Mouse (Mus musculus) forebrain, postnatal 0 days (tissue): ENCODE results near the gene Cox7b2. TPM values are rescaled to one million over a fixed set of nuclear protein-coding genes. Genes with fewer than 3 reads are reported as not detected.
A peak's percentile ranks its signal among the peaks of the same experiment; 100 is the strongest.

ENCODE experiments used
- ATAC-seq: fragments of 200-750 bp; cut with Nextera tagmentation; 2 replicates; pipeline ENCODE4 v1.8.0; 2017; ENCODE audit warnings: mild to moderate bottlenecking, moderate library complexity
- DNase-seq: peaks from one replicate; pipeline ENCODE4 v3.0.0-alpha.2; 2015
- H3K27ac ChIP-seq: fragments of 300-500 bp; sonication (generic); 2 replicates; pipeline ENCODE4 v1.5.1; 2014; ENCODE audit warnings: low read depth, mild to moderate bottlenecking, antibody characterized with exemption, low read length, moderate library complexity, mixed read lengths
- H3K27me3 ChIP-seq: fragments of 300-500 bp; sonication (generic); 2 replicates; pipeline ENCODE4 v1.6.1; 2014; ENCODE audit warnings: mild to moderate bottlenecking, low read length, mixed read lengths; ENCODE audit not compliant: insufficient read depth
- H3K36me3 ChIP-seq: fragments of 300-500 bp; sonication (generic); 2 replicates; pipeline ENCODE4 v1.6.1; 2014; ENCODE audit warnings: mild to moderate bottlenecking, moderate library complexity; ENCODE audit not compliant: insufficient read depth
- H3K4me1 ChIP-seq: fragments of 300-500 bp; sonication (generic); 2 replicates; pipeline ENCODE4 v1.6.1; 2014; ENCODE audit warnings: antibody characterized with exemption; ENCODE audit not compliant: insufficient read depth
- H3K4me2 ChIP-seq: fragments of 300-500 bp; sonication (generic); 2 replicates; pipeline ENCODE4 v1.6.1; 2014; ENCODE audit warnings: low read depth, mild to moderate bottlenecking, moderate library complexity
- H3K4me3 ChIP-seq: fragments of 300-500 bp; sonication (generic); 2 replicates; pipeline ENCODE4 v1.5.1; 2014; ENCODE audit warnings: low read depth, low read length, mixed read lengths
- H3K9ac ChIP-seq: fragments of 300-500 bp; sonication (generic); 2 replicates; pipeline ENCODE4 v1.6.1; 2014; ENCODE audit warnings: mild to moderate bottlenecking
- H3K9me3 ChIP-seq: fragments of 300-500 bp; sonication (generic); 2 replicates; pipeline ENCODE4 v1.6.1; 2016; ENCODE audit warnings: low read length
- CTCF ChIP-seq: sonication (generic); IDR thresholded peaks from 2 replicates; pipeline ENCODE4 v1.5.1; 2016; ENCODE audit warnings: antibody characterized with exemption, control low read depth, low read depth
- WGBS: fragments of 180-500 bp; shearing (Covaris S2); extraction: QIAGEN DNeasy Blood & Tissue Kit; methylation state at CpG from one replicate; pipeline ENCODE4 v1.1.7; 2014; 5-methylcytosine and 5-hydroxymethylcytosine counted together
- polyA plus RNA-seq: library from polyadenylated mRNA; unstranded; fragments of >200 nt; fragmentation: Nextera tagmentation; extraction: Ambion mirVana; gene quantifications from 2 replicates; pipeline ENCODE4 v1.2.1, GENCODE M21; 2015
- total RNA-seq: library from RNA; depleted of rRNA; stranded (reverse); fragments of >200 nt; gene quantifications from 2 replicates; pipeline ENCODE4 v1.2.3, GENCODE M21; 2014; rRNA removed

Cox7b2 gene
- total and polyA plus RNA-seq, 2 experiments from 2014 or later = 0.63 TPM; not detected in 1

- TF ChIP-seq CTCF = no peak
- H3K4me2 ChIP-seq = no peak overlapping the region
- no peak overlapping the region for H3K4me3 ChIP-seq
- no peaks in the 10 kb centered on the region for H3K36me3 ChIP-seq
- no peak overlapping the region for H3K27ac ChIP-seq
- ATAC-seq (no peak), DNase-seq (no peak)
- H3K9me3 ChIP-seq = no peaks in the 10 kb centered on the region
- H3K9ac ChIP-seq = no peak overlapping the region
- no peaks in the 10 kb centered on the region for H3K4me1 ChIP-seq
- no peaks in the 10 kb centered on the region for H3K27me3 ChIP-seq
- 46% methylated on average over 5 of the region's 5 CpGs for WGBS
These were observed 52.4 kb downstream of the Cox7b2 start for GRCm38 (mm10) chr5:71495621-71496020.

- H3K4me3 ChIP-seq = no peak overlapping the region
- no peaks in the 10 kb centered on the region for H3K27me3 ChIP-seq
- no peak for TF ChIP-seq CTCF
- no peak for ATAC-seq
- no peak overlapping the region for H3K9ac ChIP-seq
- no peak overlapping the region for H3K4me2 ChIP-seq
- no peaks in the 10 kb centered on the region for H3K4me1 ChIP-seq
- H3K36me3 ChIP-seq = no peaks in the 10 kb centered on the region
- no peak for DNase-seq
- WGBS = 49% methylated on average over 3 of the region's 3 CpGs
- no peaks in the 10 kb centered on the region for H3K9me3 ChIP-seq
- H3K27ac ChIP-seq = no peak overlapping the region
These were observed 91.0 kb downstream of the Cox7b2 start for GRCm38 (mm10) chr5:71456957-71457356.

GRCm38 (mm10) chr5:71440174-71440573, 107.8 kb downstream of the Cox7b2 start:
- Histone ChIP-seq H3K9ac (no peak overlapping the region), H3K4me1 (no peaks in the 10 kb centered on the region), H3K27me3 (no peaks in the 10 kb centered on the region), H3K4me3 (no peak overlapping the region), H3K36me3 (no peaks in the 10 kb centered on the region), H3K9me3 (no peaks in the 10 kb centered on the region), H3K4me2 (no peak overlapping the region), H3K27ac (peak overlapping the region; percentile 50; the same call in 1 of the 2 replicates)
- ATAC-seq (peak; percentile 96), DNase-seq (peak; percentile 72)
- TF ChIP-seq CTCF = no peak
- 44% methylated on average over 6 of the region's 6 CpGs for WGBS

Other genes with a start within 250 kb of the Cox7b2 start
- gene Gabrb1, start 109.9 kb upstream of the Cox7b2 start, total RNA-seq = 14.2 and 19.9 TPM in 2 replicates
- 17.6 and 42.0 TPM in 2 replicates for gene Gabrb1, start 109.9 kb upstream of the Cox7b2 start, polyA plus RNA-seq
- 22.2 and 25.9 TPM in 2 replicates for gene Gabra4, start 110.1 kb upstream of the Cox7b2 start, total RNA-seq
- gene Gabra4, start 110.1 kb upstream of the Cox7b2 start, polyA plus RNA-seq = 25.8 and 35.1 TPM in 2 replicates